Comparison of ENCODE assay signal across 16 mouse cellular contexts in genomic region chr1:80504757-80505156, GRCm38 (mm10). TPM values are rescaled to one million over a fixed set of nuclear protein-coding genes. Genes with fewer than 3 reads are reported as not detected.
DNase-seq lines count a peak whose midpoint lies in the region; ATAC-seq and TF ChIP-seq lines count a peak whose summit lies in the region.
"Had no signal": no experiment of that assay in that cellular context is flagged by ENCODE, and none has a peak within 500 bp of the region (broad histone marks: within the 10 kb centered on the region; RNA-seq: fewer than 3 reads in every experiment).

No protein-coding gene starts in this region.

- in situ Hi-C loops in Patski (cut with MboI; ENCODE audit: low pct_unique_long_range_greater_than_20kb) = no loop called here

- H3K4me2 ChIP-seq in lung, embryonic 14.5 days = no peak overlapping the region
- H3K4me2 ChIP-seq: limb, embryonic 12.5 days had no signal

- 81% methylated on average over 2 of the region's 2 CpGs for WGBS in lung, embryonic 14.5 days

- H3K27me3 ChIP-seq in lung, embryonic 14.5 days (ENCODE audit: insufficient read depth, low read length) = no peaks in the 10 kb centered on the region
- peaks cover 7% of the 10 kb centered on the region for H3K27me3 ChIP-seq in Patski
- H3K27me3 ChIP-seq: limb, embryonic 12.5 days had no signal

- no peak for ATAC-seq in lung, embryonic 14.5 days (ENCODE audit: insufficient read depth)
- ATAC-seq in Patski = no peak

- H3K9ac ChIP-seq in lung, embryonic 14.5 days = no peak overlapping the region
- H3K9ac ChIP-seq: limb, embryonic 12.5 days had no signal

- POLR2A ChIA-PET in Patski (lab: Charles Lee) = no interaction called here

- H3K27ac ChIP-seq in gastrocnemius, adult 2 months = no peak overlapping the region
- H3K27ac ChIP-seq in lung, embryonic 14.5 days (ENCODE audit: low read depth) = no peak overlapping the region
- H3K27ac ChIP-seq: limb, embryonic 12.5 days had no signal

- H3K4me3 ChIP-seq in gastrocnemius, adult 2 months = no peak overlapping the region
- no peak overlapping the region for H3K4me3 ChIP-seq in lung, embryonic 14.5 days (ENCODE audit: low read depth, low read length)
- H3K4me3 ChIP-seq: limb, embryonic 12.5 days had no signal

- no peaks in the 10 kb centered on the region for H3K4me1 ChIP-seq in lung, embryonic 14.5 days (ENCODE audit: insufficient read depth)
- H3K4me1 ChIP-seq: limb, embryonic 12.5 days had no signal

- intact Hi-C loops in gastrocnemius, adult 2 months (cut with DNase I) = no loop called here
- intact Hi-C loops in gastrocnemius, postnatal 14 days (cut with DNase I; ENCODE audit: low total_unique reads) = no loop called here

- no peaks in the 10 kb centered on the region for H3K36me3 ChIP-seq in lung, embryonic 14.5 days (ENCODE audit: insufficient read depth)
- H3K36me3 ChIP-seq: limb, embryonic 12.5 days had no signal

- CTCF ChIA-PET in Patski (lab: Charles Lee) = no interaction called here

- no peak for DNase-seq in gastrocnemius, adult 2 months
- no peak for DNase-seq in gastrocnemius, postnatal 14 days
- DNase-seq in lung, embryonic 14.5 days = peak; percentile 37
- DNase-seq in lung, postnatal 14 days = no peak
- DNase-seq in Patski (ENCODE audit: low read depth, low spot score) (no peak), adipocyte (ENCODE audit: low spot score) (no peak)
- peak; percentile 38 for DNase-seq in retina, embryonic 14.5 days (ENCODE audit: low spot score)
- no peak for DNase-seq in right cerebral cortex, postnatal 10 days (ENCODE audit: low spot score in 2 of 2)
- DNase-seq: adrenal gland, adult 8-10 months; cerebellum, adult 9-11 months; gastrocnemius, postnatal 25 days; midbrain, embryonic 14.5 days had no signal

- peak; percentile 48 for TF ChIP-seq CTCF in gastrocnemius, adult 2 months (IDR thresholded peaks at IDR 0.05)
- peak; percentile 48 for TF ChIP-seq CTCF in lung, embryonic 14.5 days (IDR thresholded peaks at IDR 0.05; ENCODE audit: low read depth)
- peak; percentile 43 for TF ChIP-seq CTCF in Patski (IDR thresholded peaks at IDR 0.05)

- no peaks in the 10 kb centered on the region for H3K9me3 ChIP-seq in lung, embryonic 14.5 days (ENCODE audit: low read depth, low read length)
- H3K9me3 ChIP-seq: limb, embryonic 12.5 days had no signal

RNA-seq across cellular contexts. Expression of gene Gm45261, which starts 43.5 kb away (rescaled TPM):
- total RNA-seq in gastrocnemius, adult 2 months (2021) = not detected
- not detected for total RNA-seq in gastrocnemius, postnatal 14 days (2021)
- not detected in 2 replicates for polyA plus RNA-seq in lung, embryonic 14.5 days (2014; fragmentation: Nextera tagmentation; extraction: Ambion mirVana)
- polyA plus RNA-seq in Patski (2021) = not detected
- total RNA-seq: adrenal gland, adult 8-10 months; gastrocnemius, postnatal 25 days; heart, postnatal 25 days had no signal
- polyA plus RNA-seq: kidney, embryonic 16.5 days; limb, embryonic 12.5 days; midbrain, embryonic 14.5 days; urinary bladder, adult 2 months had no signal

Comparison
In these comparisons a context has a peak if more than half of its experiments do, and no peak if none do; other contexts are left out.
1. DNase-seq: peak in lung, embryonic 14.5 days (single experiment) and retina, embryonic 14.5 days (single experiment); none in gastrocnemius, adult 2 months (single experiment), gastrocnemius, postnatal 14 days (single experiment), lung, postnatal 14 days (single experiment), Patski (single experiment), right cerebral cortex, postnatal 10 days (0 of 2) and adipocyte (single experiment).
2. Peak in every context shown above with its lines, with median percentiles within 50 percentile points of each other: CTCF ChIP-seq.